Mouse (Mus musculus) liver, embryonic 12.5 days (tissue): ENCODE data around the gene 1700025G04Rik. TPM values are rescaled to one million over a fixed set of nuclear protein-coding genes. Genes with fewer than 3 reads are reported as not detected.

Experiments used
- ATAC-seq: fragments of 200-750 bp; cut with Nextera tagmentation; 2 replicates; pipeline ENCODE4 v1.8.0; 2017; ENCODE audit warnings: moderate number of reproducible peaks, mild to moderate bottlenecking, moderate library complexity
- H3K27ac ChIP-seq: fragments of 300-500 bp; sonication (generic); 2 replicates; pipeline ENCODE4 v1.5.1; 2016; ENCODE audit warnings: mild to moderate bottlenecking
- H3K27me3 ChIP-seq: fragments of 300-500 bp; sonication (generic); replicated peaks from 2 replicates; pipeline ENCODE4 v1.6.1; 2016; ENCODE audit warnings: mild to moderate bottlenecking, moderate library complexity
- H3K36me3 ChIP-seq: fragments of 300-500 bp; sonication (generic); 2 replicates; pipeline ENCODE4 v1.6.1; 2016; ENCODE audit warnings: mild to moderate bottlenecking, moderate library complexity
- H3K4me1 ChIP-seq: fragments of 300-500 bp; sonication (generic); 2 replicates; pipeline ENCODE4 v1.6.1; 2016
- H3K4me2 ChIP-seq: fragments of 300-500 bp; sonication (generic); 2 replicates; pipeline ENCODE4 v1.6.1; 2016; ENCODE audit warnings: mild to moderate bottlenecking, moderate library complexity
- H3K4me3 ChIP-seq: fragments of 300-500 bp; sonication (generic); 2 replicates; pipeline ENCODE4 v1.5.1; 2016; ENCODE audit warnings: mild to moderate bottlenecking, moderate library complexity
- H3K9ac ChIP-seq: fragments of 300-500 bp; sonication (generic); 2 replicates; pipeline ENCODE4 v1.6.1; 2016; ENCODE audit warnings: mild to moderate bottlenecking, moderate library complexity
- H3K9me3 ChIP-seq: fragments of 300-500 bp; sonication (generic); replicated peaks from 2 replicates; pipeline ENCODE4 v1.6.1; 2016; ENCODE audit warnings: mild to moderate bottlenecking, moderate library complexity
- WGBS: fragments of 180-500 bp; shearing (Covaris S2); methylation state at CpG from one replicate; pipeline ENCODE4 v1.1.7; 2016; ENCODE audit not compliant: insufficient replicate concordance; 5-methylcytosine and 5-hydroxymethylcytosine counted together
- polyA plus RNA-seq: library from polyadenylated mRNA; unstranded; fragments of >200 nt; fragmentation: Nextera tagmentation; extraction: Ambion mirVana; gene quantifications from 2 replicates; pipeline ENCODE4 v1.2.1, GENCODE M21; 2016

The 1700025G04Rik gene
- polyA plus RNA-seq, 1 experiment from 2014 or later, result 4.5 TPM

DNA sequence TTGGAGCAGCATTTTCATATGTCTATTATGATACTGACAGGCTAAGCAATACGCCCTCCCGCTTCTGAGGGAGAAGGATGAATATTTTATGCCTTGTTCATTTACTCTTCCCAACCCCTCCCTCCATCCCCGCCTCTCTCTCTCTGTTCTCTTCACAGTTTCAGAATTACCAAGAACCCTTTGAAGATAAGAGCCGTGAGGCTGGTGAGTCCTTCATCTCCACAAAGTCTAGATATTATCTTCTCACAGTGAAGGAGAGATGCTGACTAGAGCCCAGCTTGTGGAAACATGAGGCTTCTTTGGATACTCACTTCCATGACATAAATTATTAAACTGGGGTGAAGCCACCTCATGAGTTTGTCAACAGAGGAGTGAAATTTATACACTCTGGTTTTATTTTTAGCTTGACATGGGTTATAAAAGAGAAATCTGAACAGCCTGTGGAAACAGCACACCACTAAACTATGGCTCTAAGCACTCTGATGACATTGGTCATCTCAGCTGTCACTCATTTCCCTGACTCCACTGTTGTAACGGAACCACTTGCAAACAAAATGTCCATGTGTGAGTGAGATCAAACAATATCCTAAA, 116.7 kb downstream of the 1700025G04Rik start:
- Histone ChIP-seq H3K4me1 (no peaks in the 10 kb centered on the region), H3K4me3 (no peak overlapping the region), H3K27me3 (no peaks in the 10 kb centered on the region), H3K9ac (no peak overlapping the region), H3K27ac (no peak overlapping the region), H3K4me2 (no peak overlapping the region), H3K9me3 (no peaks in the 10 kb centered on the region), H3K36me3 (no peaks in the 10 kb centered on the region)
- ATAC-seq, result no peak
- 67% methylated on average over 5 of the region's 5 CpGs for WGBS

DNA sequence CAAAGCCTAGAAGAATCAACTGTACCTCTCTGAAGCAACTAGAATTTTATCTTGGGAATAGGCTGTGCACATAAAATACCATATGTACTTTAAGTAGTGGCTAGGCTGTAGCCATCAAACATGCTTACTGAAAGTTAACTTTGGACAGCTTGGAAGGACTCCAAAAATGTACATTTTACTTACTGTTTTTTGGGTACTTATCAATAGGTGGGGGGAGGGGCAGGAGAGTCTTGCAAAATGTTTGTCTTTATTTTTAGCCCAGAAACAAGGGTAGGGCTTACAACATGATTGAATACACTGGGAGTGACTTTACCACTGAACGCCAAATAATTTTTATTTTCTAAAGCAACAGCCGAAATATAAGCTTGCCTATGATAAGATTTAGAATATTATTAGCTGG, 118.3 kb downstream of the 1700025G04Rik start:
- no peak overlapping the region for H3K9ac ChIP-seq
- 67% methylated on average over 2 of the region's 2 CpGs for WGBS
- no peaks in the 10 kb centered on the region for H3K36me3 ChIP-seq
- ATAC-seq, result no peak
- H3K27me3 ChIP-seq, result no peaks in the 10 kb centered on the region
- H3K4me3 ChIP-seq, result no peak overlapping the region
- H3K4me1 ChIP-seq, result no peaks in the 10 kb centered on the region
- H3K9me3 ChIP-seq, result no peaks in the 10 kb centered on the region
- no peak overlapping the region for H3K4me2 ChIP-seq
- no peak overlapping the region for H3K27ac ChIP-seq

DNA sequence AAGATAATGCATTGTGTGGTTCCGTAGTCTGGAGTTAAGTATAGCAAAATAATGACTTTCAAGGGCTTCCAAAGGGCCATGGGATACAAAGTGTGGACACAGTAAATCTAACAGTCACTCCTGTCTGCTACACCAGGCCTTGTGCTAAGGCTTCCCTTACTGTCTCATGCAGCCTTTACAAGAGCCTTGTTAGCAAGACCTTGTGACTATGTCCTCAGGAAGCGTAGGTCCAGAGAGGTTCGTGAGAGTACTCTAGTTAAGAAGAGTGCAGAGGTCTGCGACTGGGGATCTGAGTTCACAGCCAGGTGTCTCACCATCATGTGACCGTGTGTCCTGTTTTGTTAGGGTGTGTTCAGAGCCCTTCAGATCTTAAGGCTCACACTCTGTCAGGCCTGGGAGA, 121.8 kb downstream of the 1700025G04Rik start:
- ATAC-seq, result no peak

DNA sequence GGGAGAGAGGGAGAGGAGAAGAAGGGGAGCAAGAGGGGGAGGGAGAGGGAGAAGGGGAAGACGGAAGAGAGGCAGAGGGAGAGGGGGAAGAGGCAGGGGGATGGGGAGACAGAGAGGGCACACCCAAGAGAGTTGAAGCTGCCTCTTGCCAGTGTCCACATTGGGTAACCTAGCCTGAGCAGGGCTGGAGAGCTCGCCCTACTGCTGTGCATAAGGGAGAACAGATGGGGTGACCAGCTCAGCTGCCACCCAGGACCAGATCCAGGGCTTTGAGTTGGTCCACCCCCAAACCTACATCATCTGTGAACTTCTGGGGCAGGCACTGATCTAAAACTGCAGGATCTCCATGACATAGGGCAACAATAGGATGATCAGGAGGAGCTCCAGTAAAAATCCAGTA, 125.1 kb downstream of the 1700025G04Rik start:
- Histone ChIP-seq H3K4me1 (no peaks in the 10 kb centered on the region), H3K36me3 (no peaks in the 10 kb centered on the region), H3K9me3 (no peaks in the 10 kb centered on the region), H3K9ac (no peak overlapping the region), H3K27me3 (no peaks in the 10 kb centered on the region), H3K4me3 (no peak overlapping the region), H3K4me2 (no peak overlapping the region), H3K27ac (no peak overlapping the region)
- no peak for ATAC-seq
- WGBS, result 60% methylated on average over 2 of the region's 2 CpGs

More for the DNA sequence above, 121.8 kb downstream of the 1700025G04Rik start:
- no peaks in the 10 kb centered on the region for H3K36me3 ChIP-seq
- H3K4me2 ChIP-seq, result no peak overlapping the region
- no peaks in the 10 kb centered on the region for H3K27me3 ChIP-seq
- no peak overlapping the region for H3K9ac ChIP-seq
- 77% methylated on average over 5 of the region's 5 CpGs for WGBS
- no peak overlapping the region for H3K27ac ChIP-seq
- no peaks in the 10 kb centered on the region for H3K9me3 ChIP-seq
- no peak overlapping the region for H3K4me3 ChIP-seq
- H3K4me1 ChIP-seq, result no peaks in the 10 kb centered on the region

DNA sequence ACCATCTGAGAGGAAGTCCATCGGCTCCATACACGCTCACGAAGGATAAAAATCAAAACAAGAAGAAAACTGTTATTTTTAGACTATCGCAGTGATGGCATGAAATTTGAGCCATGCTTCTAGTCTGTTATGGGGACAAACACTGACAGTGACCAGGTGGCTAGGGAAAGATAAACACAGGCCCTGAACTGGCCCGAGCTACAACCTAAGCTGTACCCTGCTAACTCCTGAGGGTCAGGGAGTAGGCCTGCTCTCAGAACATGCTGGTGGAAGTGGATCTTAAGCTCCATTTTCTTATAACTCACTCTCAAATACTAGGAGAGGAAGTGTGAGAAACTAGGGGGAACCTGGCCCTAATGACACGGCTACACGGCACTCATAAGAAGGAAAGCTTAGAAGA, 126.7 kb downstream of the 1700025G04Rik start:
- ATAC-seq, result no peak
- WGBS, result 68% methylated on average over 7 of the region's 7 CpGs
- Histone ChIP-seq H3K4me2 (no peak overlapping the region), H3K4me1 (no peaks in the 10 kb centered on the region), H3K27ac (no peak overlapping the region), H3K9ac (no peak overlapping the region), H3K27me3 (no peaks in the 10 kb centered on the region), H3K36me3 (no peaks in the 10 kb centered on the region), H3K9me3 (no peaks in the 10 kb centered on the region), H3K4me3 (no peak overlapping the region)

DNA sequence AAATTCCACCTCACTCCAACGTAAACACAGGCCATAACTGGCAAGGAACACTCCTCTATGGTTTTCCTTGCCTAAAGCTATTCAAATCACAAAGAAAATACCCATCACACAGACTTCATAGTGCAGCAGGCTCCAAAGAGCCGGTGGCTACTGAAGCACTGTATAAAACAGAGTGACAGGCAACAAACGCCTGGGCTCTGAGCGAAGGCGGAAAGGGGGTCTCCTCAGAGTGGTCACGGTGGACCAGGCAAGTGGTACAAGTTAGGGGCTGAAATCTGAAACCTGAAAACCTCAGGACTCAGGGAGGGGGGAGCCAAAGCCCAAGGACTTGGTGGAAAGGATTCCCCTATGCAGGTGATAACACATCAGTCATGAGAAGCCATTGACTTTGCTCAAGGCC, 127.8 kb downstream of the 1700025G04Rik start:
- no peak overlapping the region for H3K4me3 ChIP-seq
- no peaks in the 10 kb centered on the region for H3K36me3 ChIP-seq
- no peak overlapping the region for H3K4me2 ChIP-seq
- no peaks in the 10 kb centered on the region for H3K27me3 ChIP-seq
- H3K9ac ChIP-seq, result no peak overlapping the region
- no peak for ATAC-seq
- H3K9me3 ChIP-seq, result no peaks in the 10 kb centered on the region
- H3K27ac ChIP-seq, result no peak overlapping the region
- no peaks in the 10 kb centered on the region for H3K4me1 ChIP-seq
- WGBS, result 66% methylated on average over 6 of the region's 6 CpGs

DNA sequence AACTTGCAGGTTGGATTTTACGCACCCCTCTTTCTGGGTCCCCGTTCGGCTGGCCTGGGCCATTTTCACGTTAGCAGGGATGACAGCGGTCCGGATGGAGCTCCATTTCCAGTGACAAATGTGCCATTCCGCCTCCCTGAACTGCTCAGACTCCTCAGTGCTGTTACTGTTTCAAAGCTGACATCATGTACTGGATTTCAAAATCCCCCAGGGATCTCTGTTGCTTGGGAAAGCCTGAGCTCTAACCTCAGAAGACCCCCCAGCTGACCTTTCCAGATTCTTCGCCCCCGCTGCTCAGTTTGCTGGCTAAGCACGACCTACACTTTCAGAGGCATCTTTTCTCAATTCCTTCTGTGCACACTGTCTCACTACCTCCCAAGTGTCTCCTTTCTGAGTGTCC, 128.7 kb downstream of the 1700025G04Rik start:
- ATAC-seq, result no peak
- no peaks in the 10 kb centered on the region for H3K4me1 ChIP-seq
- H3K9ac ChIP-seq, result no peak overlapping the region
- H3K36me3 ChIP-seq, result no peaks in the 10 kb centered on the region
- H3K4me2 ChIP-seq, result no peak overlapping the region
- no peak overlapping the region for H3K4me3 ChIP-seq
- 81% methylated on average over 10 of the region's 10 CpGs for WGBS
- H3K9me3 ChIP-seq, result no peaks in the 10 kb centered on the region
- no peaks in the 10 kb centered on the region for H3K27me3 ChIP-seq
- H3K27ac ChIP-seq, result no peak overlapping the region

DNA sequence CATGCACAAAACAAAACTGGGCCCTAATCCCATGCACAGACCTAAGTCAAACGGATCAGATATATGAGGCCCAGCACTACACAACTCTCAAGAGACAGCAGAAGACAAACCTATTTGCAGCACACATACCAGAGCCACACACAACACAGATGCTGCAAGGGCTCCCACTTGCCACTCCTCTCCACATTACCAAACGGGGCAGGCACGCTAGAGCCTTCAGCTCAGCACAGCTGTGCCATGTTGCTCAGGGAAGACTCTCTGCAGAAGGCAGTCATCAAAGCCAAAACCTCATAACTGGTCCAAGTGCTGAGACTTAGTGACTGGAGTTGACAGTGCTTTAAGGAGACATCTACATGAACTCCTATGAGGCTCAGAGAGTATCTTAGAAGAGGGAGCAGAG, 130.9 kb downstream of the 1700025G04Rik start:
- no peak for ATAC-seq
- Histone ChIP-seq H3K27me3 (no peaks in the 10 kb centered on the region), H3K27ac (no peak overlapping the region), H3K9ac (no peak overlapping the region), H3K4me3 (no peak overlapping the region), H3K4me2 (no peak overlapping the region), H3K9me3 (no peaks in the 10 kb centered on the region), H3K4me1 (no peaks in the 10 kb centered on the region), H3K36me3 (no peaks in the 10 kb centered on the region)
- WGBS, result 62% methylated on average over 3 of the region's 3 CpGs

DNA sequence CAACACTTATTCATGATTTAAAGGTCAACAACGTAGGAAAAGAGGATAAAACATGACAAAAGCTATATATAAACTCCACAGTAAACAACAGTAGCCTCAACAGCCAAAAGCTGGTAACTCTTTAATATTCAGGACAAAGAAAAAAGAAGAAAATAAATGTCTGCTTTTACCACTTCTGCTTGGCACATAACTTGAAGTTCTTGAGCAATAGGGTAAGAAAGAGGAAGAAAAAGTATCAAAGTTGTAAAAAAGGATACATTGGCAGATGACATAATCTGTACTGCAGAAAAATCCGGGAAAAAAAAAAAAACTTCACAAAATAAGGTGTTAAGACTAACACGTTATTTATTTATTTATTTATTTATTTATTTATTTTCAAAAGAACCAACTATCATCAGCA, 131.5 kb downstream of the 1700025G04Rik start:
- no peak overlapping the region for H3K9ac ChIP-seq
- H3K27ac ChIP-seq, result no peak overlapping the region
- 51% methylated on average over 3 of the region's 3 CpGs for WGBS
- H3K27me3 ChIP-seq, result no peaks in the 10 kb centered on the region
- no peaks in the 10 kb centered on the region for H3K36me3 ChIP-seq
- no peak overlapping the region for H3K4me2 ChIP-seq
- no peaks in the 10 kb centered on the region for H3K4me1 ChIP-seq
- H3K4me3 ChIP-seq, result no peak overlapping the region
- no peak for ATAC-seq
- no peaks in the 10 kb centered on the region for H3K9me3 ChIP-seq

DNA sequence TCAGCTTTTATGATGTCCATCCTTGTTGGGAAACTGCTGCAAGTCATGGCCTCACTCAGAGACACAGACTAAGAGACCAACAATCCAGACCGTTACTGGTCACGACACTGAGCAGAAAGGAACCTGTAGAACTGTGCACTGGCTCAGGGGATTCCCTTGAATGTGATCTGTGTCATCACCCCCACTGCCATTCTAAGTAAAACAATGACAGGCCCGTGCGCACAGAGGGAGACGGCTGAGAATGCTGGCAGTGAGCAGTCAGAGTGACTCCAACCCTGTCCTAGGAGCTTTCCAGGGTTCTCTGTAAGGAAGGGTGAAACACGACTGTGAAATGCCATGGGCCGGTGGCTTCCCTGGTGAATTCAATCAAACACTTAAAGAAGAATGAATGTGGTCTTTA, 132.3 kb downstream of the 1700025G04Rik start:
- ATAC-seq, result no peak
- no peak overlapping the region for H3K27ac ChIP-seq
- no peaks in the 10 kb centered on the region for H3K4me1 ChIP-seq
- no peaks in the 10 kb centered on the region for H3K27me3 ChIP-seq
- H3K9ac ChIP-seq, result no peak overlapping the region
- H3K4me2 ChIP-seq, result no peak overlapping the region
- WGBS, result 64% methylated on average over 7 of the region's 7 CpGs
- H3K4me3 ChIP-seq, result no peak overlapping the region
- H3K36me3 ChIP-seq, result no peaks in the 10 kb centered on the region
- no peaks in the 10 kb centered on the region for H3K9me3 ChIP-seq

DNA sequence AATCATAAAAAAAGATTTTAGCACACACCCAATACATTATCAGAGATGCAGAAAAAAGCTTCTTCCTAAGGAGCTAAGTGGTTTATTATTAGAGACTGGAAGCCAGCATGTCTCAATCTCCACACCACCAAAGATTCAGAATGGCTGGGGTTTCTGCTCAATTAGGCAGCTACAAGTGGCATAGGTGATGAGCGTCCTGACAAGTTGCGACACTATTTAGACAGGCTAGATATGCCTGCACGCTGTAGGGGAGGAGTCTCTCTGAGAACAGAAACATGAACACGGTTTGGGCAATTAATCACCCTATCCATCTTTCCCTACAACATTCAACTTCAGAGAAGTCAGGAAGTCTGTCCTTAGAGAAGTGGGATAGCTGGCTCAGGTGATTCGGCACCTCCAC, 134.1 kb downstream of the 1700025G04Rik start:
- ATAC-seq, result no peak
- Histone ChIP-seq H3K4me1 (no peaks in the 10 kb centered on the region), H3K27me3 (no peaks in the 10 kb centered on the region), H3K27ac (no peak overlapping the region), H3K9me3 (no peaks in the 10 kb centered on the region), H3K36me3 (no peaks in the 10 kb centered on the region), H3K4me2 (no peak overlapping the region), H3K4me3 (no peak overlapping the region), H3K9ac (no peak overlapping the region)
- 58% methylated on average over 5 of the region's 5 CpGs for WGBS

DNA sequence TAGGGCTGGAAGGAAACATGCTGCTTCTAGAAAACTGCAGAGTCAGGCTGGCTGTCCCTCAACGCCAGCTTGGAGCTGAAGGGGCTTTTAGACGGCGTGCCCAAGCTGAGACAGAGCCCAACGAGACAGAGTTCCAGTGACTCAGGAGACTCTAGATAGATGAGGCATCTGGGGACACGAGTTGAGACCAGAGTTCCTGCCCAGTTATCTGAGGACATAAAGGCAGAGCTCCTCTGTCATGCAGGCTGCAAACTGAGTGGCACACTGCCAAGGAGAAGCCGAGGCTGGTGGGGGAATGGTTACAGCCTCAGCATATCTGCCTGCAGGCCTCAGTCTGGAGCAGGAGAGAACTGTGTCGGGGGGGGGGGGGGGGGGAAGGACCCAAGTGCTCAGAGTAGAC, 136.4 kb downstream of the 1700025G04Rik start:
- Histone ChIP-seq H3K9ac (no peak overlapping the region), H3K36me3 (no peaks in the 10 kb centered on the region), H3K4me2 (no peak overlapping the region), H3K27me3 (no peaks in the 10 kb centered on the region), H3K27ac (no peak overlapping the region), H3K9me3 (no peaks in the 10 kb centered on the region), H3K4me1 (no peaks in the 10 kb centered on the region), H3K4me3 (no peak overlapping the region)
- 35% methylated on average over 7 of the region's 7 CpGs for WGBS
- peak; percentile 40; the same call in 1 of the 2 replicates for ATAC-seq

DNA sequence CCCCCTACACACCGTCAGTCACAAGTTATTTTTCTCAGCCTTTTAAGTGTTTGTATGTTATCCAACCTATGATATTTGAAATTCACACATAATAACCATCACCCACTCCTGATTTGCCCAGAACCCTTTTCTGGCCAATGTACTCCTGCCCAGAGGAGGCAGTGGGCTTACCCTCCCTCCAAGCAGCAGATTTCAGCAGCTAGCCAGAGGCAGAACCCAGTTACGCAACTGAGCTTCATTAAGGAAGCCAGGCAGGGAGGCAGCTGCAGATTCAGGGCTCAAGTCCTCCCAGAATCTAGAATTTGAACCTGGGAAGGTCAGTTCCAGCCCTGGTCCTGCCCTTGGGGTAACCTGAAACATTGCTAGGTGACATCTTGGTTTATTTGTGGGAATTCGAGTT, 141.9 kb downstream of the 1700025G04Rik start:
- no peaks in the 10 kb centered on the region for H3K36me3 ChIP-seq
- no peak overlapping the region for H3K9ac ChIP-seq
- H3K4me1 ChIP-seq, result peaks cover 26% of the 10 kb centered on the region
- H3K4me3 ChIP-seq, result no peak overlapping the region
- 52% methylated on average over 3 of the region's 3 CpGs for WGBS
- H3K9me3 ChIP-seq, result no peaks in the 10 kb centered on the region
- no peak overlapping the region for H3K27ac ChIP-seq
- H3K27me3 ChIP-seq, result no peaks in the 10 kb centered on the region
- ATAC-seq, result no peak
- H3K4me2 ChIP-seq, result no peak overlapping the region
